21 mouse cellular contexts compared by ENCODE assay signal in the genomic region with DNA sequence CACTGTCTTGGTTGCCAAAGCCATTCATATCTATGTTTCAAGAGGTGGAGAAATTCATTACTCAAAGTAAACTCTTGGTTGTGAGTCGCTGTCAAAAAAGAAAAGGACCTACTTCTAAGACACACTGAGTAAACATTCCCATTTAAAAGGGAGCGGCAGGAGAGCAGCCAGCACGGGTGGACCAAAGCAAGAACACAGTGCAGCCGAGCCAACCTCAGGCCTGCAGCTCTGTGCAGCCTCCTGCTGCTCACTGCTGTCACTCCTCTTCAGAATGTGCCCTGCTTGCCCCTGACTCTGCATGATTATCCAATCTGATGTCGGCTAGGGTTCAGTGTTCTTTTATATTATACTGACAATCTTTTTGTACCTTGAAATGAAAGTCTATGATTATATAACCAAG.
DNase-seq lines count a peak whose midpoint lies in the region; ATAC-seq and TF ChIP-seq lines count a peak whose summit lies in the region.
"Had no signal": no experiment of that assay in that cellular context is flagged by ENCODE, and none has a peak within 500 bp of the region (broad histone marks: within the 10 kb centered on the region; RNA-seq: fewer than 3 reads in every experiment).

No protein-coding gene starts in this region.

- TF ChIP-seq POLR2A in brain, embryonic 14.5 days (IDR thresholded peaks at IDR 0.05; ENCODE audit: borderline replicate concordance, extremely low read depth, insufficient read depth, insufficient read length, poor library complexity, severe bottlenecking) = no peak

- TF ChIP-seq CTCF in lung, embryonic 14.5 days (IDR thresholded peaks at IDR 0.05; ENCODE audit: low read depth) = no peak
- TF ChIP-seq CTCF in brain, embryonic 14.5 days (IDR thresholded peaks at IDR 0.05; ENCODE audit: borderline replicate concordance, extremely low read depth, insufficient read depth, insufficient read length) = no peak

- H3K4me3 ChIP-seq in forebrain, embryonic 13.5 days = no peak overlapping the region
- no peak overlapping the region for H3K4me3 ChIP-seq in forebrain, embryonic 16.5 days (replicated peaks; ENCODE audit: low read length)
- no peak overlapping the region for H3K4me3 ChIP-seq in lung, embryonic 14.5 days (ENCODE audit: low read depth, low read length)
- H3K4me3 ChIP-seq in midbrain, embryonic 11.5 days (ENCODE audit: low read depth, low read length) = no peak overlapping the region
- H3K4me3 ChIP-seq: embryonic facial prominence, embryonic 13.5 days; forebrain, embryonic 15.5 days; limb, embryonic 15.5 days had no signal

- H3K9me3 ChIP-seq in forebrain, embryonic 13.5 days (replicated peaks) = no peaks in the 10 kb centered on the region
- H3K9me3 ChIP-seq in forebrain, embryonic 16.5 days (ENCODE audit: control insufficient read depth, low read length) = no peaks in the 10 kb centered on the region
- H3K9me3 ChIP-seq in lung, embryonic 14.5 days (ENCODE audit: low read depth, low read length) = no peaks in the 10 kb centered on the region
- no peaks in the 10 kb centered on the region for H3K9me3 ChIP-seq in midbrain, embryonic 11.5 days (ENCODE audit: control insufficient read depth, low read length)
- H3K9me3 ChIP-seq: embryonic facial prominence, embryonic 13.5 days; forebrain, embryonic 15.5 days; G1E; limb, embryonic 15.5 days had no signal

- H3K4me1 ChIP-seq in forebrain, embryonic 13.5 days = peaks cover 14% of the 10 kb centered on the region; the same call in 1 of the 2 replicates
- no peaks in the 10 kb centered on the region for H3K4me1 ChIP-seq in forebrain, embryonic 16.5 days (replicated peaks; ENCODE audit: control insufficient read depth, insufficient read depth, low read length)
- no peaks in the 10 kb centered on the region for H3K4me1 ChIP-seq in lung, embryonic 14.5 days (ENCODE audit: insufficient read depth)
- no peaks in the 10 kb centered on the region for H3K4me1 ChIP-seq in midbrain, embryonic 11.5 days (ENCODE audit: control insufficient read depth, insufficient read depth, low read length)

- no peaks in the 10 kb centered on the region for H3K27me3 ChIP-seq in forebrain, embryonic 13.5 days
- no peaks in the 10 kb centered on the region for H3K27me3 ChIP-seq in forebrain, embryonic 16.5 days (replicated peaks; ENCODE audit: control insufficient read depth, insufficient read depth, low read length)
- no peaks in the 10 kb centered on the region for H3K27me3 ChIP-seq in lung, embryonic 14.5 days (ENCODE audit: insufficient read depth, low read length)
- H3K27me3 ChIP-seq in midbrain, embryonic 11.5 days (ENCODE audit: control insufficient read depth, insufficient read depth, low read length) = no peaks in the 10 kb centered on the region
- H3K27me3 ChIP-seq: embryonic facial prominence, embryonic 13.5 days; forebrain, embryonic 15.5 days; limb, embryonic 15.5 days had no signal

- no peak overlapping the region for H3K4me2 ChIP-seq in forebrain, embryonic 13.5 days
- H3K4me2 ChIP-seq in forebrain, embryonic 16.5 days (ENCODE audit: low read length) = no peak overlapping the region
- H3K4me2 ChIP-seq in lung, embryonic 14.5 days = no peak overlapping the region
- H3K4me2 ChIP-seq in midbrain, embryonic 11.5 days = no peak overlapping the region
- H3K4me2 ChIP-seq: embryonic facial prominence, embryonic 13.5 days; forebrain, embryonic 15.5 days; heart, embryonic 11.5 days; limb, embryonic 15.5 days had no signal

- no peak overlapping the region for H3K9ac ChIP-seq in forebrain, embryonic 13.5 days
- H3K9ac ChIP-seq in forebrain, embryonic 16.5 days (replicated peaks; ENCODE audit: low read depth, low read length) = no peak overlapping the region
- H3K9ac ChIP-seq in lung, embryonic 14.5 days = no peak overlapping the region
- H3K9ac ChIP-seq in midbrain, embryonic 11.5 days (ENCODE audit: low read length) = no peak overlapping the region
- H3K9ac ChIP-seq: embryonic facial prominence, embryonic 13.5 days; forebrain, embryonic 15.5 days; limb, embryonic 15.5 days had no signal

- WGBS in forebrain, embryonic 13.5 days = 50% methylated on average over 5 of the region's 5 CpGs
- WGBS in forebrain, embryonic 16.5 days = 43% methylated on average over 5 of the region's 5 CpGs
- WGBS in lung, embryonic 14.5 days = 45% methylated on average over 5 of the region's 5 CpGs
- WGBS in midbrain, embryonic 11.5 days = 44% methylated on average over 5 of the region's 5 CpGs

- H3K36me3 ChIP-seq in forebrain, embryonic 13.5 days (ENCODE audit: poor library complexity, severe bottlenecking) = no peaks in the 10 kb centered on the region
- no peaks in the 10 kb centered on the region for H3K36me3 ChIP-seq in forebrain, embryonic 16.5 days (ENCODE audit: control insufficient read depth, insufficient read depth)
- no peaks in the 10 kb centered on the region for H3K36me3 ChIP-seq in lung, embryonic 14.5 days (ENCODE audit: insufficient read depth)
- H3K36me3 ChIP-seq in midbrain, embryonic 11.5 days (ENCODE audit: control insufficient read depth, insufficient read depth, low read length) = no peaks in the 10 kb centered on the region
- H3K36me3 ChIP-seq: forebrain, embryonic 15.5 days had no signal

- 0 out of 2 replicates have a peak overlapping the region, but pooled peaks have one; percentile 10 for H3K27ac ChIP-seq in forebrain, embryonic 13.5 days
- no peak overlapping the region for H3K27ac ChIP-seq in forebrain, embryonic 16.5 days (ENCODE audit: low read length)
- no peak overlapping the region for H3K27ac ChIP-seq in lung, embryonic 14.5 days (ENCODE audit: low read depth)
- H3K27ac ChIP-seq in midbrain, embryonic 11.5 days (ENCODE audit: low read depth, low read length) = no peak overlapping the region
- H3K27ac ChIP-seq: embryonic facial prominence, embryonic 13.5 days; forebrain, embryonic 15.5 days; kidney, postnatal 0 days; limb, embryonic 15.5 days had no signal

- peak; percentile 9 for DNase-seq in lung, embryonic 14.5 days
- DNase-seq in lung, postnatal 14 days = no peak
- peak; percentile 32 for DNase-seq in brain, embryonic 14.5 days (ENCODE audit: low read depth)
- DNase-seq in cerebellum, postnatal 10 days = peak; percentile 53 to 73
- no peak for DNase-seq in midbrain, embryonic 11.5 days (ENCODE audit: low spot score, missing footprints)
- no peak for DNase-seq in adrenal gland, postnatal 10 days
- DNase-seq: adrenal gland, postnatal 14 days; heart, postnatal 10 days; kidney, adult 18-20 months; layer of hippocampus, postnatal 36 days; right cerebral cortex, postnatal 14 days; thymus, postnatal 14 days had no signal

- no peak for ATAC-seq in forebrain, embryonic 13.5 days
- ATAC-seq in forebrain, embryonic 16.5 days = no peak
- no peak; the same call in 1 of the 2 replicates for ATAC-seq in lung, embryonic 14.5 days (ENCODE audit: insufficient read depth)
- ATAC-seq in midbrain, embryonic 11.5 days (ENCODE audit: low FRiP score) = no peak
- ATAC-seq: activated CD4-positive, CD25-positive, alpha-beta regulatory T cell, adult 4 months; forebrain, embryonic 15.5 days had no signal

Comparison
In these comparisons a context has a peak if more than half of its experiments do, and no peak if none do; other contexts are left out.
1. DNase-seq: peak in lung, embryonic 14.5 days (single experiment), brain, embryonic 14.5 days (single experiment) and cerebellum, postnatal 10 days (2 of 2); none in lung, postnatal 14 days (single experiment), midbrain, embryonic 11.5 days (single experiment) and adrenal gland, postnatal 10 days (single experiment).